Mouse (Mus musculus) lung, postnatal 4 days (tissue): ENCODE measurements around the gene Ryr3.
A peak's percentile ranks its signal among the peaks of the same experiment; 100 is the strongest.

Experiments used
- DNase-seq, 2 experiments: peaks; one replicate each; pipeline ENCODE4 v3.0.0; 2021

The Ryr3 gene

GRCm38 (mm10) chr2:113094088-113094487, 122.8 kb downstream of the Ryr3 start:
- DNase-seq = no peak

- DNase-seq = no peak
Measured at GRCm38 (mm10) chr2:113092756-113093155, 124.1 kb downstream of the Ryr3 start.

GRCm38 (mm10) chr2:113091316-113091715, 125.6 kb downstream of the Ryr3 start:
- peak in 1 of 2 experiments; percentile 24 for DNase-seq

DNA sequence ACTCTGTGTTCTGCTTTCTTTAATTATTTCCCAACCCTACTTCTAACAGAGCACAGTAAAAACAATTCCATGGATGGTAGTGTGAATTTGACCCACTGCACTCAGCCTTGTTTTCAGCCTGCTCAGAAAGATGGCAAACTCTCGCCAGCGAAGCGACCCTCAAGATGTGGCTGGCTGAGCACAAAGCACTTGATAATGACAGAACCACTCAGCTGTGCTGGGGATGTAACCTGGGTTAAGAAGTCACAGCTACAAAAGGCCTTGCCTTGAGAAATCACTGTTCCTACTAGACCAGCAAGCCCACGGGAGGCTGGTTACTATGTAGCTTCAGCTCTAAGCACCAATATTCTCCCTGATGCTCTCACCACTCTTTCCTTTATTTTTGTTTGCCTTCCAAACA, 140.5 kb downstream of the Ryr3 start:
- DNase-seq = no peak

DNA sequence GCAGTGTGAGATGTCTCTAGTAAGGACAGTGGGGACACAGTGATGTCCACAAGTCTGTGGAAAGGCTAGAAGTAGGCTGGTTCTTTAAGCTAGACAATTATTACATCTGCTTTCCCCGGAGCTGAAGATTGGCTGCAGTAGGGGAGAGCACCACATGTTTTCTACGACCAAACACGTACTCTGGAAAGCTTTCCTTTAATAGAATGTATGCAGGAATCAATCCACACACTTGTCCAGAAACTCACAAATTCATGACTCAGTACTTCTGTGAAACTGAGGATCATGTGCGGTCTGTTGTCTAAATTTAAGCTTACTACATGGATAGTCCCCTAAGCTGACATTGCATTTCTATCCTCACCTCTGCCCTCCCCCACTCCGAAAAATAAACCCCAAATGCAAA, 157.5 kb downstream of the Ryr3 start:
- no peak for DNase-seq

DNA sequence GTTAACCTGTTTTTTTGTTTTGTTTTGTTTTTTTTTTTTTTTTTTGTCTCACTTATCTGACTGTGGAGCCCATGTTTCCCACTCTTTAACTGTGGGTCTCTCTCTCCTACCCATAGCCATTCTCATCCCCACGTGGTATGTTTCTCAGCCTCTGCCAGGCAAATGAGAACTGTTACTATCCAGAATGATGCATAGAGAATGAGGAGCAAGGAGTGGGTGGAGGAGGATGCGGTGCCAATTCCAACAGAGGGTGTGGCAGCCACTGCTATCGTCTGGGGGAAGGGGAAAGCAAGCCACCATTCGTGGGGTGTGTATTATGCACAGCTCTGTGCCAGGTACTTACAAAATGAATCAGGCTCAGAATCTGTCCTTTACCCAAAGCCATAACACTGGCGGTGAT, 158.0 kb downstream of the Ryr3 start:
- no peak for DNase-seq

- no peak for DNase-seq
Measured at GRCm38 (mm10) chr2:113058116-113058515, 158.8 kb downstream of the Ryr3 start.

- DNase-seq = no peak
Measured at GRCm38 (mm10) chr2:113055591-113055990, 161.3 kb downstream of the Ryr3 start.

GRCm38 (mm10) chr2:113049831-113050230, 167.1 kb downstream of the Ryr3 start:
- DNase-seq = no peak

DNA sequence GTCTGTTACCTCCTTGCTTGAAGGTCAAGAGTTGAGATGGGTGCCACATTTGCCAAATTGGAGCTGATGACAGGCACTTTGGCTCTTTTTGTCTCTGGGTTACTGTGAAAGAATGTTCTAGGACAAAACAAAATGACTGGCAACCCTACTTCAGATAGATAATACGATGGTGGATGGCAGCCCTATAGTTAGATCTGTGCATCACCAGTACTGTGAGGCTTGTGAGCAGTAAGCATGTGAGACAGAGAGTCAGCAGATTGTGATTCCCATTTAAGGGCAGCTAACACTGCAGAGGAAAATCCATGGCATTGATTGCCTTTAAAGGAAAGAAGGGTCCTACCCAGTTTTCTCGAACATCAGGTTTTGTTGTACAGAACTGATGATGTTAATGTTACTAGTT, 180.3 kb downstream of the Ryr3 start:
- no peak for DNase-seq

GRCm38 (mm10) chr2:113030689-113031088, 186.2 kb downstream of the Ryr3 start:
- DNase-seq = no peak

- no peak for DNase-seq
Measured at GRCm38 (mm10) chr2:113019896-113020295, 197.0 kb downstream of the Ryr3 start.

GRCm38 (mm10) chr2:113018278-113018677, 198.6 kb downstream of the Ryr3 start:
- no peak for DNase-seq

GRCm38 (mm10) chr2:113016236-113016635, 200.7 kb downstream of the Ryr3 start:
- DNase-seq = no peak

DNA sequence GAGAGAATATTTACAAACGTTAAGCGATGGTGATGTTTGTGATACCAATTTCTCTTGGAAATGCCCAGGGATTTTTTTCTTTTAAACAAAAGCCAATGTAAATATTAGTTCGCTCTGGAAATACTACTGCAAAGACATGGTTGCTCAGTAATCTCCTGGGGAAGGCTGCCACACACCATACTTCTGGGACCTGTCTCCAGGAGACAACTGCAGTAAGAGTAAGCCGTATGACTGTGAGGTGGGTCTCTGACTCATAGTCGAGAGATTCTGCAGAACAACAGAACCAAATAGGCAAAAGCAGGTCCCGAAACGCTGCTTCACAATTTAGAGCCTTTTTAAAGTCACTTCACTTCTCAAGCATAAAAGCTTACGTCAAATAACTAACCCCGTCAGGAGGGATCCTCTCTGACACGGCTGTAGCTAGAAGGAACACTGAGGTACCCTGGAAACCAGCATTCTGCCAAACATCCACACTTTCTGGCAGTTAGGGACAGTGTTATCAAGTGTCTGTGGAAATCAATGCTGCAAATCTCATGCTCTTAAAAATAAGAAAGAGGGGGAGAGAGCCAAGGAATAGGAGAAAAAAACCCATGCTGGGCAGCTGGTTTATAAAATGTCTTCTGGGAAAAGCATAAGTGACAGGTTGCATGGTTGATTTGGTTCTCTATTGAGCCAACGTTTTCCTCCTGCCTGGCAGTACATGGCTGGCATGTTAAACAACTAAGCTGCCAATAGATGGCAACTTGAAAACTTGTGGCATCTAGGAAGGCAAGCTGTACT, 207.7 kb downstream of the Ryr3 start:
- DNase-seq = no peak

GRCm38 (mm10) chr2:112998498-112998897, 218.4 kb downstream of the Ryr3 start:
- DNase-seq = no peak

DNA sequence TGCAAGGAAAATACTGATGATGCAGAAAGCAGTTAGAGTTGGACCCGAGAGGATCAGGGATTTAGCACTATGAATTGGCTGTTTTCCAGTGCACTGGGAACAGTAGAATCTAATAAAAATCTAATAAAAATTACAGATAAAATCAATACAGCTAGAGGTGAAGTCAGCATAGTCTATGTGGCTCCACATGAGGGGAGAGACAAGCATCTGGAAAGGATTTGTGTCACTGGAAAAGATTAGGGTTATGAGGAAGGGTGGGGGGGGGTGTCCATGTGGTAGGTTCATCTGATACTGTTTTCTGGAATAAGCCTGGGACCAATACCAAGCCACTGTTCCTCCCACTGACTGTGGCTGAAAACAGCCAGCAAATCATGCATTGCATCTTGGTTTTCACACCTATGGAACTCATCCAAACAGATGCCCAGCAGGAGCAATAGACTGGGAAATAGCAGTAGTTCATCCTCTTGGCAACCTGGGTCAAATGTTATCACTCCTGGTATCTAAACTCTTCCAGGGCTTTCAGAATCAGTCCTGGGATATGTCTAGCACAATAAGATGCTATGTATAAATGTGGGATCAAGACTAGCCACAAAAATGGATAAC, 233.9 kb downstream of the Ryr3 start:
- no peak for DNase-seq

GRCm38 (mm10) chr2:112966807-112967625, 249.9 kb downstream of the Ryr3 start:
- no peak for DNase-seq

GRCm38 (mm10) chr2:112948931-112949330, 268.0 kb downstream of the Ryr3 start:
- no peak for DNase-seq

DNA sequence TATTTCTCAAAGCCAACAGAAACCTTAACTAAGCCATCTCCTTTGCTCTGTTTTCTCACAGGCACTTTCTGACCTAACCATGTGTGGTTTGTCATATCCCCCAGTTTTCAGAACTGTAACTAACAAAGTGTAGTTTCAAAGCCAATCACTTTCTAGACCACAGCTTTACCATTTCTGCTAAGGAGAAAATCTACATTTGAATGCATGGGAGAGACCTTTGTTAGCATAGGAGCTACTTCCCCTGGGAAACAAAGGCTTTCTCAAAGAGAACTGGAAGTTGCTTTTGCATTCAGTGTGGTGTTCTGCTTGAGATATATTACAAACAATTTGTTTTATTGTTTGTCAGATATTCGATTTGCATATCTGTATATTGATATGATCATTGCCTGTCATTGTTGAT, 285.1 kb downstream of the Ryr3 start:
- DNase-seq = no peak

GRCm38 (mm10) chr2:112913796-112914195, 303.1 kb downstream of the Ryr3 start:
- no peak for DNase-seq

DNA sequence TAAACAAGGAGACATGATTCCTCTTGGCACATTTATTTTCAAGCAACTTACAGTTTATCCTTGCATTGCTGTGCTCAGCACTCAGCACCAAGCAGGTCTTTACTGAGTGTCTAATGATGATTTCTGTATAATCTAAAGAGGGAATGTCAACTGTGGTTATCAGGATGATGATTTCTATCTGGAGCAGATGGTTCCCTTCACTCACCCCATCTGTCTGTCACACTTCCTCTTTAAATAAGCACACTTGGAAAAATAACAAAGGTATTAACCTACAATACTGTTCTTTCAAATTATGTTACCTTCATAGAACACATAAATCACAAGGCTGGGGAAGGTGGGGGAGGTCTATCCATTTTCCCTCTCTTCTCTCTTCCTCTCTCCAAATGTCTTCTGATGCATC, 304.3 kb downstream of the Ryr3 start:
- no peak for DNase-seq

DNA sequence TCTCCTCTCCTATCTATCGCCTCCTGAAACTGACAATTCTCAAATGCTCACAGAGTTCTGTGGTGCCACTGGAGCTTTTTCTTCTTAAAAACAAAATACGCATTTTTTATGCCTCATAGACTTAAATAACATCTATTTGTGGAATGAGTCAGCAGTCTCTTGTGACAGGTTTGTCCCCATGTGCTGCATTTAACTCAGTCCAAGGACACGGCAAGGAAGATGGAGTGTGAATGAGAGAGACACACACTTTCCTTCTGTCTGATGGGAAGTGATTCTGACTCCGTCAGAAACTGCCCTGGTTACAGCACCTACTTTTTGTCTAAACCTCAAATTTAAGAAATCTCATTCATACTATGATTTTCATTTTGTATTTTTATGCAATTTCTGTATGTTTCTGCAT, 306.3 kb downstream of the Ryr3 start:
- DNase-seq = no peak

- DNase-seq = no peak
Measured at GRCm38 (mm10) chr2:112909142-112909541, 307.8 kb downstream of the Ryr3 start.
